Mouse (Mus musculus): ENCODE data around the gene Gpt2.

GRCm38 (mm10) chr8:85482427-85482826 is 9.9 kb upstream of the Gpt2 start:
- TF ChIP-seq POLR2A (IDR thresholded peaks at IDR 0.05; ENCODE audit: insufficient read depth, low read length) (no peak), CTCF (IDR thresholded peaks at IDR 0.05; ENCODE audit: low read depth, low read length) (no peak)
